Mouse (Mus musculus) heart, adult 2 months (tissue): ENCODE data around the gene Elmod3.

Source experiments
- EP300 ChIP-seq: fragments of 200-500 bp; IDR thresholded peaks from 2 replicates; pipeline ENCODE4 v1.6.1; 2011; ENCODE audit warnings: low read depth, low read length, control low read depth; ENCODE audit not compliant: insufficient read depth
- POLR2A ChIP-seq: fragments of 200-500 bp; IDR thresholded peaks from 2 replicates; pipeline ENCODE4 v1.6.1; 2011; ENCODE audit warnings: mild to moderate bottlenecking, low read depth, low read length, control low read depth; ENCODE audit not compliant: insufficient read depth

DNA sequence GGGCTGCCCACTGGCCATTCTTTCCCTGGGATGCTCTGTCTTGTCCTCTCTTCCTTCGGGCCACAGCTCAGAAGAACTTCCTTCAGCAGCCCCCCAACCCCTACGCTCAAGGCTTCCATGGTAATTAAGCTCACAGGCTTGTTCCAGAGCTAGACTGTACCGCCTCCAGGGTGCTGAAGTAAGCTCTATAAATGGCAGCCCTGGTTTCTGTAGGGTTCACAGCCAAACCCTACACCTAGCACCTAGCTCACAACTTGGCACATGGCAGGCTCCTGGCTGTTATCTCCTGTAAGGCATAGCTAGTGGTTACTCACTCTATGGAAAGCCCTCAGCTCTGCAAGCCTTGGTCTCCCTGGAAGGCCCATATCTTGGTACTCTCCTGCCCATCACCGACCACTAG lies 65.6 kb downstream of the Elmod3 start:
- TF ChIP-seq EP300 (no peak), POLR2A (no peak)
